Mouse (Mus musculus) testis, postnatal 14 days (tissue): ENCODE results near the gene Gm20388.

ENCODE experiments used
- DNase-seq: peaks from one replicate; pipeline ENCODE4 v3.0.0; 2021; ENCODE audit warnings: low spot score

The Gm20388 gene

DNA sequence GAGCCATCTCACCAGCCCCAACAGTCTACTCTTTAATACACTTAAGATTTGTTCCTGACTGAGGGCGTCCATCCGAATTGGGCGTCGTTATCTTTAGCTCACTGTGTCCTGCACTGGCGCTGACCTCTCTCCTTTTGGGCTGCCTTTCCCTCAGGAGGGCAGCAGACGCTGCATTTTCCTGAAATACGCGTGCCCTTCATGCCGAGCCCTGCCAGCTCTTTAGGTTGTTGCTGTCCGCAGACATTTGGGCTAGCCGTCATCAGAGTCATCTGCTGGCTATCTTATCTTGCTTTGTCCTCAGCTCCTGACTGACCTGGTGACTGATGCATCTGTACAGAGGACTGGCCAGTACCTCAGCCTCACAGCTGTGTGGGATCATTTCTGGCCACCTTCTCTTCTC is 3904.7 kb downstream of the Gm20388 start:
- DNase-seq = no peak

DNA sequence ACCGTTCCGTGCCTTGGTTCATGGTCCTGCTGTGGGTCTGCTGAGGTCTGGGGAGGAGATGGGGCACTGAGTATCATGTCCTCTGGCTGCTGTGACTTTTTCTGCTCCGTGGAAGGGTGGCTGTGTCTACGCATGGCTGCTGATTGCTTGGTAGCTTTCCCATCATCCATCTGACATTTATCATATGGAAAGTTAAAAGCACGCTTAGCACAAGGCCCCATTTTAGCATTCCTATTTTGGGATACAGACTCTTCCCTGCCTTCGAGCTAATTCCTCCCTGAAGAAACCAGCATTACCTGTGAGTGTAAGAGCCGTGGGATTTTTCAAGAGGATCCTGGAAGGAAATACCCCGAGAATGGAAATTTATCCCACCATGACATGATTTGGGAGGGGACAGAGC is 3906.3 kb downstream of the Gm20388 start:
- DNase-seq = no peak

DNA sequence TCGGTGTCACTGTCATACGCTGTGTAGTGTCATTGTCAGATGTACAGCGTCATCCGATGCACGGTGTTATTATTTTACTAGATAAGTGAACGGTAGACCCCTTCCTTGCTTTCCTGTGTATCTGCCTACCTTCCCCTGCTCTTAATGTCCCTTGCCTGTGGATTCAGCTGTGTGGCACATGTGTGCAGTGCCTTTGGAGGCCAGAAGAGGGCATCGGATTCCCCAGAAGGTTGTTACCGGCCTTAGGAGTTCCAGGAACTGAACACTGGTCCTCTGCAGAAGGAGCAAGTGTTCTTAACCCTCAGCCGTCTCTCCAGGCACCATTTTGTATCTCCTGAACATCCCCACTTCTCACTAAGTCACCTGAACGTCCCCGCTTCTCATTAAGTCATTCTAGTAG is 3907.1 kb downstream of the Gm20388 start:
- no peak for DNase-seq

DNA sequence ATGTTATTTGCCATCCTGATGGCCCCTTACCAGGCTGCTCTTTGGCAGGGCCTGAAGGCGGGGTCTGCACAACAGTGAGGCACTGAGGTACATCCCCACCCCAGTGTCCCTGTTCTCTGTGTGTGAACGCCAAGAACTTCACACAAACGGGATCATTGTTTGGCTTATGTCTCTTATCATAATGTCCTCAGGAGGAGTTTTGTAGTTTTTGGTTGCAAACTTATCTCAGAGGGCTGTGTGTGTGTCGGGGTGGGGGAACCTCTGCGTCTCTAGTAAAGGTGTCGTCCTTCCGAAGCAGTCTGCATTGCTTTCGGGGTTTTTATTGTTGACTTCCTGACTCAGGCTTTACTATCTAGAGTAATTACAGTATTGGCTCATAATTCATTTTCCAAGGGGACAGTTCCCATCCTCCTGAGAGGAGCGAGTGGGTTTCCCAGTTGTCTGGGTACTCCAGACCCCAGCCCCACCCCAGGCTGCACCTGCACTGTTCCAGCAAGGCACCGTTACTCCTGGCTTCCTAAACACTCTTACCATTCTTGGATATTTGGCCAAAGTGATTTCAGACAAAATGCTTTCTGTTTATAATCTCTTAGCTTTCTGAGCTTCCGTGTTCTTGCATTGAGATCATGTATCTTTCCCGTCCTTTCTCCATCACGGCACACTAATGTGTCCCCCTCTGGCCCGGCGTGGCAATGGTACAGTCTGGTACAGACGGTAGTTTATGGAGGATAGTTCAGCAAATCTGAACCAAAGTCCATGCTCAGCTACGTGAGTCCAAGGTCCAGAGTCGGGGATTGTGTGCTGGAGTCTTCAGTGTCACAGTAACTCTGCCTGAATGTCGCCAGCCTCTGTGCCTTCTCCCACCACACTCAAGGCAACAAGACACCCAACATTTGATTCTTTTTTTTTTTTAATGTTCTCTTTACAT is 3909.3 kb downstream of the Gm20388 start:
- no peak for DNase-seq

DNA sequence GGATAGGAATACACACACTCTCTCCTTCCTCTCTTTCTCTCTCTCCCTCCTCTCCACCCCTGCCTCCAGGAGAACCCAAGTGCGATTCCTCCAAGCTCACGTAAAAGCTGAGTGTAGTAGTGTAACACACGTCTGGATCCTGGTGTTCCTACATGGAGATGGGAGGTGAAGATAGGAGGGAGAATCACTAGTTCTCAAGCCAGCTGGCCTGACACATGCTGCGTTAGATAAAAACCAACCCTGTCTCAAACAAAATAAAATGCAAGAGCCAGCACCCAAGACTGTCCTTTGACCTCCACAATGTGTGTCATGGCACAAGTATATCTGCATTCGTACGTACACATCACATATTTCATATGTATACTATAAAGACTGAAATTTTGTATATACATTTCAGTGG is 3910.1 kb downstream of the Gm20388 start:
- DNase-seq = no peak

DNA sequence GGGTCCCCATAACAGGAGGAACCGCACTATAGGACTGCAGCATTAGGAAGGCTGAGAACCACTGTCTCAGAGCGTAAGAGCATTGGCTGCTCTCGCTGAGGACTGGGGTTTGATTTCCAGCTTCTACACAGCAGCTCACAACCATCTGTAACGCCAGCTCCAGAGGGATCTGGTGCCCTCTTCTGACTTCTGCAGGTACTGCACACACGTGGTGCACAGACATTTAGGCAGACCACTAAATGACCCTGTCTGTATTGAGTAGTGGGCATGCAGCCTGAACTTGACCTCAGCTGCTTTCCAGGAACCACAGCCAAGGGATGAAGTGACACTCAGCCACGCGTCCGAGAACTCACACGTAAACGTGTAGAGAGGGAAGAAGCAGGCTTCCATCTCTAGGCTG is 3912.5 kb downstream of the Gm20388 start:
- DNase-seq = no peak

DNA sequence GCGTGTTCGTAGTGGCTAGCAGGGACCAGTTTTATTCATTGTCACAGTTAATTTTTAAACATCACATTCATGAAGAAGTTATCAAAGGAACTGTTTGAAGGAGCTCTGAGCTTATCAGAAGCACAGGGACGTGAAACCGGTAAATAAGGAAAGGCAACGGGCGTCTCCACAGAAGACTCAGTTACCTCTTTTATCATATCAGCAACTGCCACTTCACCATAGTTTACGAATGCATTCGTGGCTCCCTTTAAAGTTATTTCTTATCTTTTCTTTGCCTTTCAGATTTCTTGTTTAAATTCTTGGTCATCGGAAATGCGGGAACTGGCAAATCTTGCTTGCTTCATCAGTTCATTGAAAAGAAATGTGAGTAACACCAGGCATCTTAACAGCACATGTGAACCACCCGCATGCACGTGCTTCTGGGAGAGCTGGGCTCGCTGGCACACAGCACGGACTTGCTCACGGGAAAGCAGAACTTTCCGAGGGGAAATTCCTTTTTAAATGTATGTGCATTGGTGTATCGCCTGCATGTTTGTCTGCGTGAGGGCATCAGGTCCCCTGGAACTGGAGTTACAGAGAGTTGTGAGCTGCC is 3913.0 kb downstream of the Gm20388 start:
- no peak for DNase-seq

DNA sequence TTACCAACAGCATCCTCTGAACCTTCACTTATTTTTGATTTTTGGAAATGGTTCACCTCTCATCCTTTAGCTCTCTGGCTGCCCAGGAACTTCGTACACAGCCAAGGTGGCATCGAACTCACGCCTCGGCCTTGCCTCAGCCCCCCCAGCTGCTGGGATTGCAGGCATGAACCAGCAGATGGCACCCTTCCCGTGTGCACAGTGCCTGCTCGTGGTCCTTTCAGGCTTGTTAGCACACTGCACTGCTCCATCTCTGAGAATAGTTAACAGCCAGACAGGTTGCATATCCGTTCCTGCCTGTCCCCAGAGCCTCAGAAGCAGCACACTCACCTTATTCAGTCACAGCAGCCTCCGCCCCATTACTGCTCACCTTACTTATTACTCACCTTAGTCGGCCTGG is 3915.4 kb downstream of the Gm20388 start:
- DNase-seq = no peak

DNA sequence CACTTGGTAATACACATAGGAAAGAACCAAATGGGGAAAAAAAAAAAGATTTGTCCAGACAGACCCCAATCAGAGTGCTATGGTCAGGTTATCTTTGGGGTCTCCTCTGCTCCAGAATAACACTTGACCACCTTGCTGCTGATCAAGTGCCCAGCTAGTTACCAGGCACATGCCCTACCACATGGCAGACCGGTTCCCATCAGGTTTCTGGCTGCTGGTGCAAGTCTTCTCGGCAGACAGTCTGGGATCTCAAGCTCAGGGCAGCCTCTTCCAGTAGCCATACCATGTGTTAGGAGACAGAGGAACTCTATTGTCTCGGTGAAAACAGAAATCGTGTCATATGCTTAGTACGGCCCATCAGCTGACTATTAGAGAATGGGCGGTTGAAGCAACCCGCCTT is 3916.1 kb downstream of the Gm20388 start:
- DNase-seq = no peak

DNA sequence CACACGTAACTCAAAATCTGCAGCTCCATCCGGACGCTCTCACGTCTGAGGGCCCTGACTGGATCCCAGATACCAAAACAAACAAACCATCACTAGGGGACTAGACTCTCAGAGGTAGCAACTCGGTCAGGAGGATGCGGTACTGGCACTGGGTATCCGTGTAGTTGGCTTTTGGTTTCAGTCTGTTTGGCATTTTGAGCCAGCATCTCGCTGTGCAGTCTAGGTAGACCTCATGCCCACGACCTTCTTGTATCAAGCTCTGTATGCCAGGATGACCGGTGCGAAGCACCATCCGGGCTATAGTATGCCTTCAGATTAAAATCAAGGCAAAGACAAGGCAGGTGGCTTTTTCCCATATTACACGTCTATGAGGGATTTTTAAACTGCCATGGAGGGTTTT is 3916.9 kb downstream of the Gm20388 start:
- DNase-seq = no peak

DNA sequence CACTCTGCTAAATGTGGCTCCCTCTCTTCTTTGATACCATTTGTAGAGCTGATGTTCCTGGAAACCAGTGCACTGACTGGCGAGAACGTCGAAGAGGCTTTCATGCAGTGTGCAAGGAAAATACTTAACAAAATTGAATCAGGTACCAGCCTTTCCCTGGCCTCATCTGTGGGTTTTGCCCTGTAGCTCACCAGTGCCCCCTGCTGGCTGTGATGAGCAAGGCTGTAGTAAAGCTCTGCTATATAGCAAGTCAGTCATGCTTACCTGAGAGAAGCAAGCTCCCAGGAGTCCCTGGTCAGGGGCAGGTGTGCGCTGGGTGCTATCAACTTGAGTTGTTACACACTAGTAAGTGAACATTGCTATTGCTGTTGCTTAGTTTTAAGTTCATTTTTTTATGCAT is 3922.1 kb downstream of the Gm20388 start:
- DNase-seq = no peak

DNA sequence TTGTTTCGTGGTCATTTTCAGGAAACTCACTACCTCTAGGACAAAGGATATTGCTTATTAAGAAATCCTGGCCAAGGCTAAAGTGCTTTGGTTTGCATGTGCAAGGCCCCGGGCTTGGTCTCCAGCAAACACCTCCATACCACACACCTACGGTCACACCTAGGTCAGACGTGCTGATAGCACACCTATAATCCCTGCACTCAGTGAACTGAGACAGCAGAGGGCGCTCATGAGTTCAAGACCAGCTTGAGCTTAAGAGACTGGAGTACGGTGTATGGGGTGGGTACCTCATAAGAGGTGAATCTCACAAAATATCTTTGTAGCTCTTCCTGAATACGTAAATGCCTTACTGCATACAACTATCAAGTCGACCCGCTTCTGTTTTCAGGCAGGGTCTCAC is 3924.8 kb downstream of the Gm20388 start:
- peak; percentile 15 for DNase-seq

DNA sequence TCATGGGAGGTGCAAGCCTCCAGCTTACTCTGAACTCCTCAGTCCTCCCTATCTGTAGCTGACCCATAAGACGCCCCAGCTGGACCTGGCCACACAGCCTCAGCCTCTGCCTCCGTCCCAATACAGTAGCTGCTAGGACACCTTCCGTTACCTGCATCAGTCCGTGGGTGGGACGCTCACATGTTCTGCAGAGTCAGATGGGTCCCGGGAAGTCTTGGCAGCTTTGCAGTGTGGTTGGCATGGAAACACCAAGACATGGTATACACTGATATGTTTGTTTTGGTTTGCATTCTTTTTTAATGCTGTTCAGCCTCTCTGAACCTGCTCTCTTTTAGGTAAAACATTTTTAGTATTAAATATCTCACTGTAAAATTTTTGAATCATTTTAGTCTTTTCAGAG is 3925.7 kb downstream of the Gm20388 start:
- no peak for DNase-seq

DNA sequence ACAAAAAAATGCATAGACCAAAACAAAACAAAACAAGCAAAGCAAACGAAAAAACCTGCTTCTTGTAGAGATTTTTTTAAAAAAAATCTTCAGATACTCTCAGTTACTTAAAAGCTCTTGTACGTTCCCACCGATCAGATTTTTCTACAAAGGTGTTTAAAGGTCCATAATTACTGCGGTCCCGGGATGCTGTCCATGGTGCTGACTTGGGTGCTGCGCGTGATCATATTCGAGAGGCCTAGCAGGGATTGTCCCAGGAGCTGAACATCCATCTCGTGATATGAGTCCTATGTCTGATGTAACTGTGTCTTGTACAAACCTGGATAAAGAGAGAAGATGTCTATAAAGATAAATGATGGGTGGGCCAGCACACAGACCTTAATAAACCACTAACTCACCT is 3927.9 kb downstream of the Gm20388 start:
- DNase-seq = no peak

DNA sequence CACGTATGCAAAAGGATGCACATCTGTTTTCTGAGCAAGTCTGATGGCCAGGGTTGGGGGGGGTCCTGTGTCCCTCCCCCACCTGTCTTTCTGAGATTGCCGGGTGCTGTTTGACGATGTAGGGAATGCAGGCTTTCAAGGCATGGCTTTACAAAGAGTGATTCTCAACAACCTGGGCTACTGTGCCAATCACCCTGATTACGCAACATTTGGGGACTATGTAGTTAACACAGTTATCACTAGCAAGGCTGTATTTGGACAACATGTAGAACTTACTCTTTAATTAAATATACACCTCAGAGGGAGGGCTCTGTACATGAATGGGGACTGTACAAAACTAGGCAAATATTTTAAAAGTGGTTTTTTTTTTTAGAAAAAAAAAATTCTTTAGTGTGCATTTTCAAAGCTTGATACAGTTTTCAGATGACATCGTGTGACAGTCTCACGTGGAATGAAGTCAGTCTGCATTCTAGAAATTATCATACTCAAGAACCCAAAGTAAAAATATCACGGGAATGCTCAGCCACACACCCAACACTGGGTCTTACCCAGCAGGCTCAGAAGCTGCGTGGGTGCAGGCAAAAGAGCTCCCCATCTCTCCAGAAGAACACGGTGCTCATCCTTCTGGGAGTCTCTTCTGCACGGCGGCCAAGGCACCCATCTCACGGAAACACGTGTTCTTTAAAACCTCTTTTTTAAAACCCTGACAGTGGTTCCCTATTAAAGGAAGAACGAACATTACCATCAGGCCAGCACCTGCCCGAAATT is 3930.1 kb downstream of the Gm20388 start:
- no peak for DNase-seq

DNA sequence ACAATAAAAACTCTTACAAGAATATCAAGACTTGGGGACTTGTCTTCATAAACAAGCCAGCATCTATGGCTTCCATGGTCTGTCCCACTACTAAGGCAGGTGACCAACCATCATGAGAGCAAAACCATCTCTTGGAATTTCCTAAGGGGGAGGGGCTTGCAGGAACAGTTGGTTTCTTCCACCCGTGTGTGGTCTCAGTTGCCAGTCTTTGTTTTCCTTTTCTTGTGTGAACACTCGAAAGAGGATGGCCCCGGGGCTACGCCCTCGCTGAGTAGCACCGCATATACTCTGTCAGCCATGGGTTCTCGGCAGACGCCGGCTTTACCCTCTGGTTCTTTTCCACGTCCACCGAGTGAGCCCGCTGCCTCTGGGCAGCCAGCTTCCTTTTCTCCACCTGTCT is 3931.4 kb downstream of the Gm20388 start:
- DNase-seq = no peak

DNA sequence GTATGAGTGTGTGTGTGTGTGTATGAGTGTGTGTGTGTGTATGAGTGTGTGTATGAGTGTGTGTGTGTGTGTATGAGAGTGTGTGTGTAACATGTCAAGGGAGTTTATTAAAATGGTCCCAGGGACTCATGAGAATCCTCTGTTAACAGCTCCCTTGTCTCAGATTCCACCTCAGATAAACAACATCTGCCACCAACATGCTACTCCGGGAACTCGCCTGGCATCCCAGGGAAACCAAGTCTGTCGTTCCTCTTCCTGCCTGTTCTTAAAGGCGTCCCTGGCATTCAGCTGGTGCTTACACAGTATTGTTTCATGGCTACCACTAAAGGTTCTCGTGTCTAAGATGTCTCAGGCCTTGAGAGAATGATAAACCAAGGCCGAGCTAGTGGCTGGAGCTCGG is 3933.7 kb downstream of the Gm20388 start:
- DNase-seq = no peak

DNA sequence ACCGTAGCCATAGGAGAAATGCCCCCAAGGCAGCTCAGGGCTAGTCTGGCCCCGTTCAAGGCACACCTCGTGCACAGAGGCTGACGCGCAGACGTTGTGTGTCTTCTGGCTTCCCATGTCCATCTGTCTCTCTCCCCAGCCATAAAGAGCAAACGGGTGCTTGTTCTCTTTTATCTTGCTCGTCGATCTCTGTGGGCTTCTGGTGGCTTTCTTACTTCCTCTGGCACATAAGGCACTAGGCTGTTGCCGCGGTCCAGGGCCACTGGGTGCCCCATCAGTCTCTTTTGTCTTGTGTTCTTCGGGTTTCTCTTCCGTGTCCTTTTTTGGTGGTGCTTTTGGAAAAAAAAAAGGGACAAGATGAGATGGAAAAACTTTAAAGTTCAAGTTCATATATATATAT is 3934.5 kb downstream of the Gm20388 start:
- DNase-seq = no peak

DNA sequence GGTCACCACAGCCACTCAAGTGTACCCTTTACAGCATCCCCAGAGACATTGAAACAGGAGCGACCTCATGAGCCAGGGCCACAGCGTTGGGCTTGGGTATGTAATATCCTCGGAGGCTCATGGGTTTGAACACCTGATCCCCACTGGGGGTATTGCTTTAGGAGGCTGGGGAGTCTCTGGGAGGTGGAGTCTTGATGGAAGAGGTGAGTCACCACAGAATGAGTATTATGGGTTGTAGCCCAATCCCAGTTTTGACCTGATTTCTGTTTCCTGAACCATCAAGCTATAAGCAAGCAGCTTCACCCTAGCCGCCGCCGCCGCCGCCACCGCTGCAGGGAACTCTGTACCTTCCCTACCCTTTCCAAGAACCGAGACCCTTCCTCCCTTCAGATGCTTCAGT is 3935.3 kb downstream of the Gm20388 start:
- DNase-seq = no peak

DNA sequence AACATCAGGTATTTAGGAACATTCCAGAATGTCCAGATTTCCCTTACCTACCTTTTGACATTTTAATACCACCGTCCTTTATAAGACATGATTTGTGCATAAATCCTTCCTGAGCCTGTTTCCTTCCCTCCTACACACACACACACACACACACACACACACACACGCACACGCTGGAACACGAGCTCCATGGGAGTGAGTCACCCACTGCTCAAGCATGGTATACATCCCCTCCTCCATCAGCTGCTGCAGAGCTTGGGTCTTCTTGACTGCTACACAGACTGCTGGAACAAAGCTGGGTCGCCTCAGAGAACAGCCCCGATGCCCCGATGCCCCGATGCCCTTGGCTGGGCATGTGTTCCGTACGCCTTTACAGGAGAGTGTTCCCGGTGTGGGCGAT is 3935.9 kb downstream of the Gm20388 start:
- no peak for DNase-seq

DNA sequence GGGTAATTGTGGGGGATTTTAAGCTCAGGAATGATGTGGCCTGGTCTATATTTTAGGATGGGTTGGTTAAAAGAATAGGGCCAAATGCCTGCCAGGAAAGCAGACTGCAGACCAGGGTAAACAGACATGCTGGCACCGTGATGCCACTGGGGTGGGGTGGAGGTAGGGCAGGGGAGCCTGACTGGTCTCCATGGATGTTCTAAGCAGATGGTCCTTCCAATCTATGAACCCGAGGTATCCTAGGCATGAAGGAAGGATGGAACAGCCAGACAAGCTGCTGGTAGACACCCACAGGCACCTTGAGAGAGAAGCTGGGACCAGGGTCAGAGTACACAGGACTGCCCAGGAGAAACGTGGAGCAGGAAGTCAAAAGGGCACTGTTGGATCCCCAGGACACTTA is 3936.9 kb downstream of the Gm20388 start:
- no peak for DNase-seq

DNA sequence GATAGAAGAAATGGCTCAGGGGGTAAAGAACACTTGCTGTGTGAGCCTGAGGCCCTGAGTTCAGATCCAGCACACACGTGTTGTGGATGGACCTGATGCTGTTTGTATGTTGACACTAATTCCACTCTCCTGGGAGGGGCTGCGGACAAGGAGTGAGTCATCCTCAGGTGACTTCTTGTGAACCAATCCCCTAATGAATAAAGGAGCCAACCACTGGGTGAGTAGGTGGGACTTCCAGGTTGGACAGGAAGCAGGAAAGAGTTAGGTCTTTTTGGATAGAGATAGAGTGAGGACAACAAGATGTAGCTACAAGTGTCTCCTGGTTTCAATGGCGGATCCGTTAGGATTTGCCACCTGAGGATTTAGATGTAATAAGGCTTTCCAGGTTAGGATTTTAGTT is 3938.7 kb downstream of the Gm20388 start:
- no peak for DNase-seq

DNA sequence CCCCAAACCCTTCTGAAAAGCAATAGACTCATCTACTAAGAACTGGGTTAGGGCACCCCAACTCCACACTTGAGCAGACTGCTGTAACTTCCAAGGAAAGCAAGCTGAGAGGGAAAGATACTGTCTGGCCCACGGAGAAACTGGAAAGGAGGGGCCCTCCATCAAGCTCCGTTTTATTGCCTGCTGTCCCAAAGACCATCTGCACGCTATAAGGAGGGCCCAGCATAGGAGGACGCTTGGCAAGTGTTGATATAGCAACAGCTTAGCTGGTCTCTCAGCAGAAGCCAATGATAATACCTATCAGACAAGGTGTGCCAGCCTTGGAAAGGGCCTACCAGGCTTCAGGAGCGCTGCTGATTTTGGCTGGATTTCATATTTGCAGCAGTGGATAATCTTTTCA is 3940.9 kb downstream of the Gm20388 start:
- no peak for DNase-seq
